Mouse (Mus musculus): ENCODE measurements around the gene Itln1. TPM values are rescaled to one million over a fixed set of nuclear protein-coding genes. Genes with fewer than 3 reads are reported as not detected.

Gene Itln1
- polyA plus RNA-seq (2014; fragmentation: Nextera tagmentation; extraction: Ambion mirVana) = not detected in 2 replicates

GRCm38 (mm10) chr1:171535194-171535593 lies at the start of gene Itln1:
TSS of gene Itln1 (minus strand) at chr1:171535294.
- ATAC-seq (ENCODE audit: low read depth) (no peak), DNase-seq (ENCODE audit: low spot score) (peak; percentile 5)
- no peak within 1 kb of the TSS for H3K27ac ChIP-seq (replicated peaks; ENCODE audit: low read depth, low read length)
- no peaks in the 10 kb centered on the region for H3K4me1 ChIP-seq (ENCODE audit: control insufficient read depth, insufficient read depth, low read length)
- no peak within 1 kb of the TSS for H3K4me3 ChIP-seq (ENCODE audit: low read depth, low read length)
- peaks cover 10% of the 10 kb centered on the region; the same call in 1 of the 2 replicates for H3K9me3 ChIP-seq (ENCODE audit: control insufficient read depth, low read length)
- no peak within 1 kb of the TSS for H3K9ac ChIP-seq (ENCODE audit: low read depth, low read length)
- no peaks in the 10 kb centered on the region for H3K27me3 ChIP-seq (replicated peaks; ENCODE audit: control insufficient read depth, insufficient read depth, low read length)
- H3K36me3 ChIP-seq (ENCODE audit: control insufficient read depth, insufficient read depth, low read length) = no peaks in the 10 kb centered on the region
- WGBS = 97% methylated on average over 1 of the region's 1 CpGs
- no peak within 1 kb of the TSS for H3K4me2 ChIP-seq (ENCODE audit: low read depth, low read length)

DNA sequence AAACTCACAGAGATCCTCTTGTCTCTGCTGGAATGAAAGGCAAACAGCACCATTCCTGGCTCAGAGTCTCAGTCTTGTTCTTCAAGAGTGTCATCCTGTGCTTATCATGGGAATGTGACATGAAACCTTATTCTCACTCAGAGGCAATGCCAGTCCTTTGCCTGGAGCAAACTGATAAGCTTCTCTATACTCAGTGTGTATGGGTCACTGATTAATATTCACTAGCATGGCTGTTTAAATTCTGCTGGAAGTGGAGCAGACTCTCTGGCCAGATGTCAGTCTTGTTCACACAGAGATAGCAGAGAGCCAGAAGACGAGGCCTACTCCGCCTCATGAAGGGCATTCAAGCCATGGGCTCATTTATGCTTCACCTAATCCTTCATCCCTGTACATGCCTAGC lies 49.5 kb upstream of the Itln1 start:
- H3K4me3 ChIP-seq (ENCODE audit: low read depth, low read length) = no peak overlapping the region
- no peak for ATAC-seq (ENCODE audit: low read depth)
- DNase-seq (ENCODE audit: low spot score) = no peak
- H3K4me1 ChIP-seq (ENCODE audit: control insufficient read depth, insufficient read depth, low read length) = no peaks in the 10 kb centered on the region
- H3K27ac ChIP-seq (replicated peaks; ENCODE audit: low read depth, low read length) = no peak overlapping the region
- 85% methylated on average over 2 of the region's 2 CpGs for WGBS
- no peaks in the 10 kb centered on the region for H3K9me3 ChIP-seq (ENCODE audit: control insufficient read depth, low read length)
- H3K4me2 ChIP-seq (ENCODE audit: low read depth, low read length) = no peak overlapping the region
- H3K36me3 ChIP-seq (ENCODE audit: control insufficient read depth, insufficient read depth, low read length) = no peaks in the 10 kb centered on the region
- H3K27me3 ChIP-seq (replicated peaks; ENCODE audit: control insufficient read depth, insufficient read depth, low read length) = no peaks in the 10 kb centered on the region
- no peak overlapping the region for H3K9ac ChIP-seq (ENCODE audit: low read depth, low read length)

GRCm38 (mm10) chr1:171577168-171577567 lies 42.1 kb upstream of the Itln1 start:
- Histone ChIP-seq H3K9me3 (ENCODE audit: control insufficient read depth, low read length) (no peaks in the 10 kb centered on the region), H3K9ac (ENCODE audit: low read depth, low read length) (no peak overlapping the region), H3K4me3 (ENCODE audit: low read depth, low read length) (no peak overlapping the region), H3K36me3 (ENCODE audit: control insufficient read depth, insufficient read depth, low read length) (no peaks in the 10 kb centered on the region), H3K4me1 (ENCODE audit: control insufficient read depth, insufficient read depth, low read length) (no peaks in the 10 kb centered on the region), H3K27me3 (replicated peaks; ENCODE audit: control insufficient read depth, insufficient read depth, low read length) (no peaks in the 10 kb centered on the region), H3K27ac (replicated peaks; ENCODE audit: low read depth, low read length) (no peak overlapping the region), H3K4me2 (ENCODE audit: low read depth, low read length) (no peak overlapping the region)
- 88% methylated on average over 7 of the region's 7 CpGs for WGBS
- DNase-seq (ENCODE audit: low spot score) (no peak), ATAC-seq (ENCODE audit: low read depth) (no peak)

GRCm38 (mm10) chr1:171568436-171568835 lies 33.3 kb upstream of the Itln1 start:
- Histone ChIP-seq H3K9ac (ENCODE audit: low read depth, low read length) (no peak overlapping the region), H3K4me3 (ENCODE audit: low read depth, low read length) (no peak overlapping the region), H3K9me3 (ENCODE audit: control insufficient read depth, low read length) (no peaks in the 10 kb centered on the region), H3K4me2 (ENCODE audit: low read depth, low read length) (no peak overlapping the region), H3K36me3 (ENCODE audit: control insufficient read depth, insufficient read depth, low read length) (no peaks in the 10 kb centered on the region), H3K4me1 (ENCODE audit: control insufficient read depth, insufficient read depth, low read length) (no peaks in the 10 kb centered on the region), H3K27me3 (replicated peaks; ENCODE audit: control insufficient read depth, insufficient read depth, low read length) (no peaks in the 10 kb centered on the region), H3K27ac (replicated peaks; ENCODE audit: low read depth, low read length) (no peak overlapping the region)
- ATAC-seq (ENCODE audit: low read depth) = no peak
- no peak for DNase-seq (ENCODE audit: low spot score)
- WGBS = 56% methylated on average over 2 of the region's 2 CpGs

DNA sequence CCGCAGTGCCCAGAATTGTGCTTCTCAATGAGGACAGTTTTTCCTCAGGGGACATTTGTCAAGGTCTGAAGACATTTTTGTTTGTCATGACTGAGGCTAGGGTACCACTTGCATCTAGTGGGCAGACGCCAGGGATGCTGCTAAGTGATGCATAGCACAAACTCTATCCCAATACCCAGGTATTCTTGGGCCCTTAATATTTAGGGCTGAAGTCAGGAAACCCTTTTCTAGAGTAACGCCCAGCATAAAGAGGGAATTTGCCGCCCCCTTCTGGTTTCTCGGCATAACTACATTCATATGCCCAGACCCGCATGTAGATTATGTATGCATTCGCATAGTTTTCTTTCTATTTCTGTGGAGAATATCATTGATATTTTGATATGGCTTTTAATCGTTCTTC lies 31.7 kb upstream of the Itln1 start:
- no peaks in the 10 kb centered on the region for H3K27me3 ChIP-seq (replicated peaks; ENCODE audit: control insufficient read depth, insufficient read depth, low read length)
- H3K9ac ChIP-seq (ENCODE audit: low read depth, low read length) = no peak overlapping the region
- no peak overlapping the region for H3K27ac ChIP-seq (replicated peaks; ENCODE audit: low read depth, low read length)
- H3K36me3 ChIP-seq (ENCODE audit: control insufficient read depth, insufficient read depth, low read length) = no peaks in the 10 kb centered on the region
- H3K4me2 ChIP-seq (ENCODE audit: low read depth, low read length) = no peak overlapping the region
- peak; percentile 57 for DNase-seq (ENCODE audit: low spot score)
- H3K9me3 ChIP-seq (ENCODE audit: control insufficient read depth, low read length) = no peaks in the 10 kb centered on the region
- no peak overlapping the region for H3K4me3 ChIP-seq (ENCODE audit: low read depth, low read length)
- WGBS = 27% methylated on average over 8 of the region's 8 CpGs
- no peaks in the 10 kb centered on the region for H3K4me1 ChIP-seq (ENCODE audit: control insufficient read depth, insufficient read depth, low read length)
- ATAC-seq (ENCODE audit: low read depth) = no peak

DNA sequence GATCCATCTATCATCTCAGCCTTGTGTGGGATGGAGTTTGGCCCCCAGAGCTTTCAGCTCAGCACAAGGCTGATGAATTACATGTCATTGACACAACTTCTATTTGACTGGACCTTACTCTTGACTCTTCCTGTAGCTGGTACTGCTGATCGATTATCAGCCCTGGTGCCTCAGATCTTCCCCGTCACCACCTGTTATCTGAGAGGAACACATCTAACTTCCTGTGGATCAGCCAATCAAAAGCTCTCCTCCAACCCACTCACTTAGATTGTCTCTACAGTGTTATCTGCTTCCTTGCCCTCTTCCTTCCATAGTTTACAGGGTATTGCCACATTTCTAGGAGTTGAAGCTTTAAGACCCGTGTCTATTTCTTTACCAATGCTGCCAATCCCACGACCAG lies 30.8 kb upstream of the Itln1 start:
- Histone ChIP-seq H3K4me2 (ENCODE audit: low read depth, low read length) (no peak overlapping the region), H3K4me3 (ENCODE audit: low read depth, low read length) (no peak overlapping the region), H3K27ac (replicated peaks; ENCODE audit: low read depth, low read length) (no peak overlapping the region), H3K36me3 (ENCODE audit: control insufficient read depth, insufficient read depth, low read length) (no peaks in the 10 kb centered on the region), H3K27me3 (replicated peaks; ENCODE audit: control insufficient read depth, insufficient read depth, low read length) (no peaks in the 10 kb centered on the region), H3K4me1 (ENCODE audit: control insufficient read depth, insufficient read depth, low read length) (no peaks in the 10 kb centered on the region), H3K9ac (ENCODE audit: low read depth, low read length) (no peak overlapping the region), H3K9me3 (ENCODE audit: control insufficient read depth, low read length) (no peaks in the 10 kb centered on the region)
- no peak for ATAC-seq (ENCODE audit: low read depth)
- DNase-seq (ENCODE audit: low spot score) = no peak
- 66% methylated on average over 4 of the region's 4 CpGs for WGBS

- 59% methylated on average over 3 of the region's 3 CpGs for WGBS
- no peak overlapping the region for H3K9ac ChIP-seq (ENCODE audit: low read depth, low read length)
These were observed 29.2 kb upstream of the Itln1 start for GRCm38 (mm10) chr1:171564247-171564646.

GRCm38 (mm10) chr1:171563042-171563441 lies 27.9 kb upstream of the Itln1 start:
- no peak overlapping the region for H3K27ac ChIP-seq (replicated peaks; ENCODE audit: low read depth, low read length)
- H3K9me3 ChIP-seq (ENCODE audit: control insufficient read depth, low read length) = no peaks in the 10 kb centered on the region
- no peaks in the 10 kb centered on the region for H3K36me3 ChIP-seq (ENCODE audit: control insufficient read depth, insufficient read depth, low read length)
- no peak overlapping the region for H3K9ac ChIP-seq (ENCODE audit: low read depth, low read length)
- WGBS = 83% methylated on average over 2 of the region's 2 CpGs
- ATAC-seq (ENCODE audit: low read depth) = no peak
- no peaks in the 10 kb centered on the region for H3K27me3 ChIP-seq (replicated peaks; ENCODE audit: control insufficient read depth, insufficient read depth, low read length)
- no peak overlapping the region for H3K4me2 ChIP-seq (ENCODE audit: low read depth, low read length)
- H3K4me1 ChIP-seq (ENCODE audit: control insufficient read depth, insufficient read depth, low read length) = no peaks in the 10 kb centered on the region
- no peak for DNase-seq (ENCODE audit: low spot score)
- H3K4me3 ChIP-seq (ENCODE audit: low read depth, low read length) = no peak overlapping the region

More at GRCm38 (mm10) chr1:171564247-171564646, 29.2 kb upstream of the Itln1 start:
- Histone ChIP-seq H3K36me3 (ENCODE audit: control insufficient read depth, insufficient read depth, low read length) (no peaks in the 10 kb centered on the region), H3K27me3 (replicated peaks; ENCODE audit: control insufficient read depth, insufficient read depth, low read length) (no peaks in the 10 kb centered on the region), H3K4me1 (ENCODE audit: control insufficient read depth, insufficient read depth, low read length) (no peaks in the 10 kb centered on the region), H3K4me3 (ENCODE audit: low read depth, low read length) (no peak overlapping the region), H3K4me2 (ENCODE audit: low read depth, low read length) (no peak overlapping the region), H3K27ac (replicated peaks; ENCODE audit: low read depth, low read length) (no peak overlapping the region), H3K9me3 (ENCODE audit: control insufficient read depth, low read length) (no peaks in the 10 kb centered on the region)
- DNase-seq (ENCODE audit: low spot score) (peak; percentile 26), ATAC-seq (ENCODE audit: low read depth) (no peak)

DNA sequence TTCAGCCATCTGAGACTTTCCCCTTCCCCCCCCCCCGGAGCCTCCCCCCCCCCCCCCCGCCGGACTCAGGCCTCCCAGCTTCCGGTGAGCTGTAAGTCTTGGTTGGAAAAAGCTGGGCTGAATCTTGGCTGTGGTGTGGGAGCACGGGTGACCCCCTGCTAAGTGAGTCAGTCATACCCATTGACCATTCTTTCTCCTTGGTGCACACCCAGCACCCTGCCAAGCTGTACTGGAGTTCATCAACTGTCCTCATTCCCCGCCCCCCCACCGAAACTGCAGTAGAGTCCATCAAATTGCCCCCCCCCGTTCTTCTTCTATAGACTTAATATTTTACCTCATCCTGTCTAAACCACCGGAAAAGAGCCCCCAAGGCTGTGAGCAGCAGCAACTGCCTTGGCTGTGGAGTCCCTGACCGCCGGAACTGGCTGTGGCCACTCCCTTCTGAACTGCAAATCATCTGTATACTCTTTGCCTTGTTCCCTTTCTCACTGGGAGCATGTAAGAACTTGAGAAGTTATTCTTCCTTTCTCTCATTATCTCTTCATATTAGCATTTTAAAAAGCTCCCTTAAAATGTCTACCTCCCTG lies 26.6 kb upstream of the Itln1 start:
- Histone ChIP-seq H3K4me2 (ENCODE audit: low read depth, low read length) (no peak overlapping the region), H3K27me3 (replicated peaks; ENCODE audit: control insufficient read depth, insufficient read depth, low read length) (no peaks in the 10 kb centered on the region), H3K4me3 (ENCODE audit: low read depth, low read length) (no peak overlapping the region), H3K27ac (replicated peaks; ENCODE audit: low read depth, low read length) (no peak overlapping the region), H3K9me3 (ENCODE audit: control insufficient read depth, low read length) (no peaks in the 10 kb centered on the region), H3K4me1 (ENCODE audit: control insufficient read depth, insufficient read depth, low read length) (no peaks in the 10 kb centered on the region), H3K36me3 (ENCODE audit: control insufficient read depth, insufficient read depth, low read length) (no peaks in the 10 kb centered on the region), H3K9ac (ENCODE audit: low read depth, low read length) (no peak overlapping the region)
- DNase-seq (ENCODE audit: low spot score) (no peak), ATAC-seq (ENCODE audit: low read depth) (no peak)
- 78% methylated on average over 6 of the region's 11 CpGs for WGBS
